Mouse (Mus musculus): ENCODE measurements at regions not wholly inside any gene's neighbourhood (a gene's known extent, or its start where the extent isn't known, plus 50 kb on each side); places are given as distances from the start of the nearest gene placed in this dataset.
A peak's percentile ranks its signal among the peaks of the same experiment; 100 is the strongest.

- ATAC-seq (ENCODE audit: low read depth) (no peak), DNase-seq (ENCODE audit: low spot score) (no peak)
Measured at GRCm38 (mm10) chr13:69867296-69868065, 65.3 kb downstream of the Med10 start.

GRCm38 (mm10) chr13:69896536-69896935 lies 94.3 kb downstream of the Med10 start:
- H3K27ac ChIP-seq (replicated peaks; ENCODE audit: low read depth, low read length), result no peak overlapping the region
- no peak overlapping the region for H3K4me2 ChIP-seq (ENCODE audit: low read depth, low read length)
- no peak overlapping the region for H3K4me3 ChIP-seq (ENCODE audit: low read depth, low read length)
- no peak for ATAC-seq (ENCODE audit: low read depth)
- no peaks in the 10 kb centered on the region for H3K9me3 ChIP-seq (ENCODE audit: control insufficient read depth, low read length)
- H3K9ac ChIP-seq (ENCODE audit: low read depth, low read length), result no peak overlapping the region
- 20% methylated on average over 5 of the region's 5 CpGs for WGBS
- H3K36me3 ChIP-seq (ENCODE audit: control insufficient read depth, insufficient read depth, low read length), result no peaks in the 10 kb centered on the region
- H3K27me3 ChIP-seq (replicated peaks; ENCODE audit: control insufficient read depth, insufficient read depth, low read length), result no peaks in the 10 kb centered on the region
- no peaks in the 10 kb centered on the region for H3K4me1 ChIP-seq (ENCODE audit: control insufficient read depth, insufficient read depth, low read length)
- DNase-seq (ENCODE audit: low spot score), result peak; percentile 74

More at GRCm38 (mm10) chr13:69867296-69868065, 65.3 kb downstream of the Med10 start:
- H3K9ac ChIP-seq (ENCODE audit: low read depth, low read length), result no peak overlapping the region
- H3K36me3 ChIP-seq (ENCODE audit: control insufficient read depth, insufficient read depth, low read length), result no peaks in the 10 kb centered on the region
- H3K4me1 ChIP-seq (ENCODE audit: control insufficient read depth, insufficient read depth, low read length), result no peaks in the 10 kb centered on the region
- no peak overlapping the region for H3K4me3 ChIP-seq (ENCODE audit: low read depth, low read length)
- no peaks in the 10 kb centered on the region for H3K27me3 ChIP-seq (replicated peaks; ENCODE audit: control insufficient read depth, insufficient read depth, low read length)
- H3K27ac ChIP-seq (replicated peaks; ENCODE audit: low read depth, low read length), result no peak overlapping the region
- 84% methylated on average over 15 of the region's 15 CpGs for WGBS
- H3K9me3 ChIP-seq (ENCODE audit: control insufficient read depth, low read length), result no peaks in the 10 kb centered on the region
- H3K4me2 ChIP-seq (ENCODE audit: low read depth, low read length), result no peak overlapping the region

- no peak for ATAC-seq (ENCODE audit: low read depth)
Measured at GRCm38 (mm10) chr13:69901139-69901538, 98.9 kb downstream of the Med10 start.

GRCm38 (mm10) chr13:69906802-69907537 lies 104.8 kb downstream of the Med10 start:
- Histone ChIP-seq H3K9me3 (ENCODE audit: control insufficient read depth, low read length) (no peaks in the 10 kb centered on the region), H3K4me1 (ENCODE audit: control insufficient read depth, insufficient read depth, low read length) (no peaks in the 10 kb centered on the region), H3K9ac (ENCODE audit: low read depth, low read length) (no peak overlapping the region), H3K4me2 (ENCODE audit: low read depth, low read length) (no peak overlapping the region), H3K27ac (replicated peaks; ENCODE audit: low read depth, low read length) (no peak overlapping the region), H3K27me3 (replicated peaks; ENCODE audit: control insufficient read depth, insufficient read depth, low read length) (no peaks in the 10 kb centered on the region), H3K4me3 (ENCODE audit: low read depth, low read length) (no peak overlapping the region), H3K36me3 (ENCODE audit: control insufficient read depth, insufficient read depth, low read length) (no peaks in the 10 kb centered on the region)
- ATAC-seq (ENCODE audit: low read depth) (no peak), DNase-seq (ENCODE audit: low spot score) (no peak)
- 64% methylated on average over 15 of the region's 15 CpGs for WGBS

More at GRCm38 (mm10) chr13:69901139-69901538, 98.9 kb downstream of the Med10 start:
- Histone ChIP-seq H3K27ac (replicated peaks; ENCODE audit: low read depth, low read length) (no peak overlapping the region), H3K4me2 (ENCODE audit: low read depth, low read length) (no peak overlapping the region), H3K4me1 (ENCODE audit: control insufficient read depth, insufficient read depth, low read length) (no peaks in the 10 kb centered on the region), H3K9ac (ENCODE audit: low read depth, low read length) (no peak overlapping the region), H3K36me3 (ENCODE audit: control insufficient read depth, insufficient read depth, low read length) (no peaks in the 10 kb centered on the region), H3K27me3 (replicated peaks; ENCODE audit: control insufficient read depth, insufficient read depth, low read length) (no peaks in the 10 kb centered on the region), H3K4me3 (ENCODE audit: low read depth, low read length) (no peak overlapping the region), H3K9me3 (ENCODE audit: control insufficient read depth, low read length) (no peaks in the 10 kb centered on the region)
- no peak for DNase-seq (ENCODE audit: low spot score)

GRCm38 (mm10) chr13:69915796-69916195 lies 113.6 kb downstream of the Med10 start:
- Histone ChIP-seq H3K4me1 (ENCODE audit: control insufficient read depth, insufficient read depth, low read length) (no peaks in the 10 kb centered on the region), H3K9me3 (ENCODE audit: control insufficient read depth, low read length) (no peaks in the 10 kb centered on the region), H3K27me3 (replicated peaks; ENCODE audit: control insufficient read depth, insufficient read depth, low read length) (no peaks in the 10 kb centered on the region), H3K4me2 (ENCODE audit: low read depth, low read length) (no peak overlapping the region), H3K9ac (ENCODE audit: low read depth, low read length) (no peak overlapping the region), H3K4me3 (ENCODE audit: low read depth, low read length) (no peak overlapping the region), H3K27ac (replicated peaks; ENCODE audit: low read depth, low read length) (no peak overlapping the region), H3K36me3 (ENCODE audit: control insufficient read depth, insufficient read depth, low read length) (no peaks in the 10 kb centered on the region)
- no peak for ATAC-seq (ENCODE audit: low read depth)
- DNase-seq (ENCODE audit: low spot score), result no peak
- WGBS, result 75% methylated on average over 3 of the region's 3 CpGs

GRCm38 (mm10) chr13:69932695-69933550 lies 130.7 kb downstream of the Med10 start:
- Histone ChIP-seq H3K9me3 (ENCODE audit: control insufficient read depth, low read length) (no peaks in the 10 kb centered on the region), H3K27me3 (replicated peaks; ENCODE audit: control insufficient read depth, insufficient read depth, low read length) (no peaks in the 10 kb centered on the region), H3K27ac (replicated peaks; ENCODE audit: low read depth, low read length) (no peak overlapping the region), H3K4me2 (ENCODE audit: low read depth, low read length) (no peak overlapping the region), H3K4me3 (ENCODE audit: low read depth, low read length) (no peak overlapping the region), H3K36me3 (ENCODE audit: control insufficient read depth, insufficient read depth, low read length) (no peaks in the 10 kb centered on the region), H3K4me1 (ENCODE audit: control insufficient read depth, insufficient read depth, low read length) (no peaks in the 10 kb centered on the region), H3K9ac (ENCODE audit: low read depth, low read length) (no peak overlapping the region)
- WGBS, result 76% methylated on average over 9 of the region's 9 CpGs
- DNase-seq (ENCODE audit: low spot score) (peak; percentile 29), ATAC-seq (ENCODE audit: low read depth) (no peak)

GRCm38 (mm10) chr13:69933551-69933845 lies 131.3 kb downstream of the Med10 start:
- DNase-seq (ENCODE audit: low spot score) (peak; percentile 45), ATAC-seq (ENCODE audit: low read depth) (peak; percentile 44; the same call in 1 of the 2 replicates)
- H3K4me1 ChIP-seq (ENCODE audit: control insufficient read depth, insufficient read depth, low read length), result no peaks in the 10 kb centered on the region
- no peaks in the 10 kb centered on the region for H3K27me3 ChIP-seq (replicated peaks; ENCODE audit: control insufficient read depth, insufficient read depth, low read length)
- H3K36me3 ChIP-seq (ENCODE audit: control insufficient read depth, insufficient read depth, low read length), result no peaks in the 10 kb centered on the region
- no peak overlapping the region for H3K27ac ChIP-seq (replicated peaks; ENCODE audit: low read depth, low read length)
- no peak overlapping the region for H3K4me3 ChIP-seq (ENCODE audit: low read depth, low read length)
- WGBS, result 54% methylated on average over 6 of the region's 6 CpGs
- no peak overlapping the region for H3K9ac ChIP-seq (ENCODE audit: low read depth, low read length)
- H3K4me2 ChIP-seq (ENCODE audit: low read depth, low read length), result no peak overlapping the region
- no peaks in the 10 kb centered on the region for H3K9me3 ChIP-seq (ENCODE audit: control insufficient read depth, low read length)

GRCm38 (mm10) chr13:69939791-69940190 lies 137.6 kb downstream of the Med10 start:
- WGBS, result 89% methylated on average over 4 of the region's 4 CpGs

More at GRCm38 (mm10) chr13:69939791-69940190, 137.6 kb downstream of the Med10 start:
- no peak for ATAC-seq (ENCODE audit: low read depth)
- DNase-seq (ENCODE audit: low spot score), result no peak
- Histone ChIP-seq H3K4me2 (ENCODE audit: low read depth, low read length) (no peak overlapping the region), H3K9me3 (ENCODE audit: control insufficient read depth, low read length) (no peaks in the 10 kb centered on the region), H3K4me3 (ENCODE audit: low read depth, low read length) (no peak overlapping the region), H3K36me3 (ENCODE audit: control insufficient read depth, insufficient read depth, low read length) (no peaks in the 10 kb centered on the region), H3K27ac (replicated peaks; ENCODE audit: low read depth, low read length) (no peak overlapping the region), H3K9ac (ENCODE audit: low read depth, low read length) (no peak overlapping the region), H3K4me1 (ENCODE audit: control insufficient read depth, insufficient read depth, low read length) (no peaks in the 10 kb centered on the region), H3K27me3 (replicated peaks; ENCODE audit: control insufficient read depth, insufficient read depth, low read length) (no peaks in the 10 kb centered on the region)

All from embryonic facial prominence, embryonic 14.5 days (tissue).